Mouse (Mus musculus) granulocyte monocyte progenitor cell, adult 5-6 weeks (primary cell): Measurements from ENCODE around the gene Vti1a. TPM values are rescaled to one million over a fixed set of nuclear protein-coding genes. Genes with fewer than 3 reads are reported as not detected.

Experiments
- ATAC-seq: replicated peaks from 2 replicates; pipeline ENCODE4 v1.8.0; 2016; ENCODE audit warnings: mild to moderate bottlenecking, moderate TSS enrichment, inconsistent platforms; ENCODE audit not compliant: poor library complexity, severe bottlenecking
- total RNA-seq, 2 experiments: library from RNA; stranded (forward) in 1 of 2; stranded (reverse) in 1 of 2; fragments of 200-712, 200-1000 nt in 1 of 2; fragments of >200 nt in 1 of 2; fragmentation: Nextera tagmentation in 1 of 2; gene quantifications; 2 replicates each; pipeline ENCODE4 v1.2.3; 2014 to 2017

Gene Vti1a
- total RNA-seq, 2 experiments from 2014 or later: 29.7 to 34.4 TPM

DNA sequence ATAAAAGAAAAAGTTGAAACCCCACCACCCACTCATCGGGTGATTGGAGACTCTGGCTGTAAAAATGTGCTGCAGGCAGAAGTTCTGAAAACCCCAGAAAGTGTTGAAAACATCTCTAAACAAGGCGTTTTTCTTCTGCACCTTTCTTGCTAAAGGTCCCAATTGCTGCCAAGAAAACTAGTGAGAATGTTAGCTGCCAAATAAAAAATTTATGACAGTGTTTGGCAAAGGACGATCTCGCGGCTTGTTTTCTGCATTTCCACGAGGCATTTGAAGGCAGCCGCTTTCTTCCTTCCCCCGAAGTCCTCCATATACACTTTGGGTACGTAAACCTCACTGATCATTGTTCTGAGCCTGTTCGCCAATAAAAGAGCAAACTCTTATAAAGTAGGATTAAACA lies 291.6 kb downstream of the Vti1a start:
- no peak for ATAC-seq

DNA sequence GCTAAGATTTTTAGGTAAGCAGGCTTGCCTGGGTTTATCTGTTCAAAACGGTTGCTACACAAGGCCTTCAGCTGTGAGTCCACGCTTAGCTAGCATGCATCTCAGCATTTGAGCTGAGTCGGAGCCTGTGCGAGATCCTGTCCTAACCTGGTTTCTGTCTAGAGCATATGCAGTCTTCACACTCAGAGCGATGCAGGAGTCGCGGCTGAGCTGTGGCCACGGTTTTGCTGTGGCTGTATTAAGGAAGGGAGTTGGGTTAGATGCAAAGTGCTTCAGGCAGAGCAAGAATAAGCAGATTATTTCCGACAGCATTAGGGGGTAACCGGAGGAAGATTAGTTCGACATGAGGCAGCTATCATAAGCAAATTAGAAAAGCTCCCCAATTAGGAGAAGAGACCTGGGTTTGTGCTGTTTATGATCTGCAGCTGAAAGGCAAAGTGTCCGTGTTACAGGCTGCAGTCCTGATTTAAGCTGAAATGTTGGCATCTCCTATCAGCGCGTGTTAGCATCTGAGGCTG lies 292.8 kb downstream of the Vti1a start:
- no peak for ATAC-seq

DNA sequence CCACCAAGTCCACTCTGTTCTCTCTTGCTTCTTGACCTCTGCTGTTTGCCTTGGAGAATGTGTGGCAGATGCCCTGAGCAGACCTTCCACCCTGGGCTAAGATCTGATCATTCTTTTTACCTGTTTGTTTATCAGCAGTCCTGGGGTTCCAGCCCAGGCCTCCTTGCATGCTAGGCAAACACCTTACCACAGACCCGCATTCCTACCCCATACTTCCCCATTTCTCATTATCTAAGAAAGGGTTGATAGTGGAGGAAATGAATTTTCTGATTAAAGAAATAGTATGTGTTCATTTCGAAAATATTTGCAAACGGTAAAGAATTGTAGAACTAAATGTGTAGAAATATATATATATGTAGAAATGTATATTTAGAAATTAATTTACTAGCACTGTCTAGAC lies 293.7 kb downstream of the Vti1a start:
- ATAC-seq: no peak; the same call in 1 of the 2 replicates

DNA sequence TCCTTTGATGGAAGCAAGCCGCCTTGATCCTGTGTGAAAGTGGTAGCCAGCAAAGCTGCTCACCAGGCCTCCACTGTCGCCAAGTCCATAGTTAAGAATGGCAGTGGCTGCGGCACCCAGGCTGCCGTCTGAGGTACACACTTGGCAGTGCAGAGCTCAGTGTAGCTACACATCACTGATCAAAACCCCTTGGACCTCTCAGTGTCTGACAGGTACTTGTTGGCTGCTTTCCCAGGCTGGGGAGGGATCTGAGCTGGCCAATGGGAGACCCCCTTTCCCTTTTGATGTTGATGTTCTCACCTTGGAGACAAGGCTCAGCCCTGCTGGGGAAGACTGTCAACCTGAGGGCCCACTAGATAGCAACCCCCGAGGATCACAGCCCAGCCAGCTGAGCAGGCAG lies 299.6 kb downstream of the Vti1a start:
- no peak for ATAC-seq

DNA sequence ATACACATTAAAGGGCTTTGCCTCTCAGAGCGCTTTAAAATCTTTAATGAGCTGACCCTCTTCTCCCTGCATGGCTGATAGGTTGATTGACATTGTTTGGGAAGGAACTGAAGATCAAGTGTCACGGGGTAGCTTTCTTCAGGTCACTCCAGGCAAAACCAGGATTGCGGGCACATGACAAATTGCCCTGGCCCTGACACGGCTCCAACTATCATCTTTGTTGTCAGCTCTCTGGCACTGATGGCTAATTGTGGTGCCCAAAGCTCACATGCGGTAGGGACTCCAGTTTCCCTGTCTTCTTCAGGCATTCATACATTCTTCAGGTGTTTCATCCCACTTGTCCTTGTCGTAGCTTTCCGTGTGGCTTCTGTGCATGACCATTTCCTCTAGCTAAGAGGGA lies 300.2 kb downstream of the Vti1a start:
- ATAC-seq: no peak

DNA sequence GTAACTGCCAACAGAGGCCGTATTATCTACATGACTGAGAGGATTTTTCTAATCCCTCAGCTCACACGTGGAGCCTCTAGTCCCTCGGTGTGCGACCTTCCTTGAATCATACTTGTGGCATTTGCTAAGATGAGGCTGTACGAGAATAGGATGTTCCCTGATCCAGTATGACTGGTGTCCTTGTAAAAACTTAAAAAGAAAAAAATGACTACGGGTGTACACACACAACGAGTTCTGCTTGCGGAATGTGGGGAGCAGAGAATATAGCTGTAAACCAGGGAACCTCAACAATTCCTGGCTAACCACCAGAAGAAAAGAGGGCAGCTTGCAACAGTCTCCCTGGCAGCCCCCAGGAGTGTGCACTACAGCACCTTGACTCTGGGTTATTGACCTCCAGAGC lies 300.8 kb downstream of the Vti1a start:
- ATAC-seq: no peak

DNA sequence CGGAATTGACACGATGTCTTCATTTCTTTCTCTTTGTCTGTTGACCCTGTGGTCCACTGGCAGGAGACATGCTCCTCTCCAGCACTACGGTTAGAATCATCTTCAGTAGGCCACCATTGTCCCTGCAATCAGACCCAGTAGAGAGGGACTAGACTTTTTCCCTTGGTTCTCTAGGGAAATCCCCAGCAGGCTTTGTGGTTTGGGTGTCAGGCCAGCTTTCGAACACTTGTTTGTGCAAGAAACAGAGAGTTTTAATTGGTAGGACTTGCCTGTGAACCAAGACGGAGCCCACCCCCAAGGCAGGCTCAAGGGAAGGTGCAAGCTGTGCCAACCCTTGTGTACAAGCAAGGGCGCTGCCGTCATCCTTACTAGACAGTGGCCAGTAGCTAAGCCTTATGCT lies 302.5 kb downstream of the Vti1a start:
- ATAC-seq: peak; percentile 22

DNA sequence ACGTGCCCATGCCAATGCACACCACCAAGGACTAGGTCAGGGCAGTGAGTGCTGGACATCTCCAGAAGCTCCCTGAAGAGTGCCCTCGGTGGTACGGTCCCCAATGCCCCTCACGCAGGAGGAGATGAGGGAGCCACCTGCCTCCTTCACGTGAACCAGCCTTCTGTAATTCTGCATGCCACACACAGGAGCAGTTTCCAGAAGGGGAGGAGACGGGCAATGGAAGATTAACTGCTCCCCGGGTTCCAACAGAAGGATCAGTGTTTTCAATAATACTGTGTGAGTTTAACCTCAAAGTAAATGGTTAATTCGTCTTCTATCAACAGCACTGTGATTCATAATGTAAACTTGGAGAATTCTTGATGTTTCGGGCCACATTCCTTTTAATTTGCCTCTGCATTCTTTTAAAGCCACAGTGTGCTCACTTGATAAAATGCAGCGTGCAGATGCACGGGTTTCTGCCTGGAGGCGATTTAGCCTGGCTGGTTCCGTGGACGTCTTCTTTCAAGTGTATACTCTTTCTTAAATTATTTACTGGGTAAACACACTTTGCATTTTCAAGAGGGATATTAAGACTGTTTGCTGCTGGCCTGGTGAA lies 304.4 kb downstream of the Vti1a start:
- ATAC-seq: no peak

DNA sequence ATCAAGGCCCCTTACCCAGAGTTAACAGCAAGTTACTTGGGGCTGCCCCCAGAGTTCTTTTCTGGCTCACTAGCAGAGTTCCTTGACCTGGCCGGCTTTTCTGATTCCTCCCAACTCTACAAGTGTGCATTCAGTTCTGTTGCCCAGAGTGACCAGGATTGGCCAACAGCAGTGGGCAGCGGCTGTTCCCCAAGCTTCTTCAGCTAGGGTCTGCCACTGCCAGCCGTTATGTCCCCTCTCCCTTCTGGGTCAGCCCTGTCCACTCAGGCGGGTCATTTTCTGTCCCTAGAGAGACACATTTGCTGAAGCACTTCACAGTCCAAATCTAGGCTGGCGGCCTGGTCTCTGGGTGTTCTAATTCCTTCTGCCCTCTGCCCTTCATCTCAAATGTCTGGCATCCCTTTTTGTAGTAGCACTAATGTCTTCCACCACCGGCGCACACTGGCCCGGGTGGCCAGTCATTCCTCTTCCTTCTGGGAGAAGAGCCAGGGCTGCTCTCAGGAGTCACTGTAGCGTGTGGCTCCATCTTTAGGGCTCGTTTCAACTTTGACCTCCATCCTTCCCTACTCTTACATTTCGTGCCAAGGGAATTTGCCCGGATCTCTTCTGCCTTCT lies 305.0 kb downstream of the Vti1a start:
- ATAC-seq: no peak

DNA sequence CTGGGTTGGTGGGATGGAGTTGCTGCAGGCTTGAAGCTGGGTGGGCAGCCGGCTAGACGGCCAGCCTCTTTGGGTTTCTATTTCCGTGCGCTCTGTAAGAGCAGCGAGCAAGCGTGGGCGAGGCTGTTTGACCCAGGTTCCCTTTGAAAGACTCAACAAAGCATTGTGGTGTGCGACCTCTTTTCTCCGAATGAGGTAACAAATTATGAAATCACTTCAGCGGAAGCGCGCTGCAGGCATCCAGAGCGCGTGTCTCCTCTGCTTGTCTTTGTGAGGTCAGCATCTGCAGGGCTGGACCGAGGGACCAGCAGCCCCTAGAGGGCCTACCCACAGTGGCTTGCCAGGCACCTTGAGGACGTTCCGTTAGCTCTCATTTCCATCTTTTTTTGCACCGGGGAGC lies 306.7 kb downstream of the Vti1a start:
- no peak for ATAC-seq

DNA sequence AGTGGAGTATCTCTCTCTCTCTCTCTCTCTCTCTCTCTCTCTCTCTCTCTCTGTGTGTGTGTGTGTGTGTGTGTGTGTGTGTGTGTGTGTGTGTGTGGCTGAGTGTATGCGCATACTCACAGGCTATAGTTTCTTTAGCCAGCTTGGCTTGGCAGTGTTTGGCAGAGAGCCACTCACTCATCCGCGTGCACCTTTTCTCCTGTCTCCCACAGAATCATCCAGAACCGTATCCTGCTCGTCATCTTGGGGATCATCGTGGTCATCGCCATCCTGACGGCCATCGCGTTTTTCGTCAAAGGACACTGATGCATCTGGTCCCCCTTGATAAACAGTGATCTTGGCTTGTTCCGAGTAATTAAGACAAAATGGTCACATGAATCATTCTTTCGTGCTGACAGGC lies 307.5 kb downstream of the Vti1a start:
- ATAC-seq: no peak

DNA sequence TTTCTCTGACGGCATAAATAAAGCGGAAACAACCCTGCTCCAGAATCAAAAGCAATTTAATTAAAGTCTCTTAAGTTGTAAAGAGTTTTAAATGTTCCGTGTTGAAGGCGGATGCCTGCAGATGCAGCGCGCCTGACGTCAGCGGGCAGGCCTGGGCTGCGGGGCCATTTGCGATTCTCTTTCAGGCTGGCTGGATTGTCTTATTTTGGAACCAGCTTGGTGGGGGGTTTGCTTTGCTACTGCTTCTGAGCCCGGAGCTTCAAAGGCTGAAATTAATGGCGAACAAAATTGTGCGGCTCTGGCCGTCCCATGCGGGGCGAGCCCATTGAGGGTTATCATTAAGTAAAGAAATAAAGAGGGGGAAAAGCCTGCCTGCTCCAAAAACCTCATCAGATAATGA lies 310.4 kb downstream of the Vti1a start:
- ATAC-seq: no peak

DNA sequence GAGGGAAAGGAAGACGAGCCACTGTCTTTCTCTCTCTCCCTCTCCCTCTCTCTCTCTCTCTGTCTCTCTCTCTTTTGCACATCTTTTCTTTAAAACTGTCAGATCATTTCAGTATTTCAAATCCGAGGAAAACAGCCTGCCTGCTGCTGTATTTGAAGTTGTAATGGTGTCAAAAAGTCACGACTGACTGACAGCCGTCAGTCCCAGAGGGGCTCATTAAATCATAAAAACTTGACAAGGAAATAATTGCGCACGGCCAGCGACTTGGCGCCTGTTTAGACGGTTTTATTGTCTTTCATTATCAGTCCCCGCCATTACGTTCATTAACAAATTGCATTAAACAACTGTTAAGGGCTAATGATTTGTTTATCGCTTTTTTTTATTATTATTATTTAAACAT lies 310.9 kb downstream of the Vti1a start:
- ATAC-seq: no peak

DNA sequence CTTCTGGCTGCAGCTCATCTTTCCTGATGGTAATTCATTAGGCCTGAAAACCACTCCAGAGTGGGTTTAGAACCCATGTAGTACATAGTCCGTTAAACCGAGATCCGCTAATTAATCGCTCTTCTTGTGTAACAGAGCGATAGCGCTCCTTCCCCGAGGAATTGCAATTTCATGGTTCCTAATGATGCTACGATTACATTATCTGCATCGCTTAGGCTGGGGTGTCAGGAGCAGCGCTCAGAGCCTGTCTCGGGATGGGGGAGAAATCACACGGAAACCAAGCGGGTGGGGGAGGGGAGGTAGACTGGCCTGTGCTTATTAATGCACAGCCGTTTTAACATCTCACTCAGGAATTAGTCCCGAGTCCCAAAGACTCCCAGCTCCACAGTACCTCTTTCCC lies 319.4 kb downstream of the Vti1a start:
- no peak for ATAC-seq

DNA sequence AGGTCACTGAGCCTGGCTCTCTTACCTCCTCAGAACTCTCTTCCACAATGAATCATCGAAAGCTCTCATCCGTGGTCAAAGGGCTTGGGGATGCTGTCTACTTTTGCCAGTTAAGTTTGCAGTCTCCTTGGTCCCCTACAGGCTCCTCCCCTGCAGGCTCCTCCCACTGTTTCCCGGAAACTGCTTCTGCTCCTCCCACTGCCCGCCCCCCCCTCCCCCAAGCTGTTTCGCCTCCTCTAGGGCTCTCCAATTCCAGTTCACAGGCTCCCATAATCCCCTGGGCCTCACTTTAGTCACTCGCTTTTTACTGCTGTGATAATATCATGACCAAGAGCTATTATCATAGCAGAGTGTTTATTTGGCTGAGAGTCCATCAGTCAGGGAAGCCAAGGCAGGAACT lies 324.2 kb downstream of the Vti1a start:
- no peak for ATAC-seq

DNA sequence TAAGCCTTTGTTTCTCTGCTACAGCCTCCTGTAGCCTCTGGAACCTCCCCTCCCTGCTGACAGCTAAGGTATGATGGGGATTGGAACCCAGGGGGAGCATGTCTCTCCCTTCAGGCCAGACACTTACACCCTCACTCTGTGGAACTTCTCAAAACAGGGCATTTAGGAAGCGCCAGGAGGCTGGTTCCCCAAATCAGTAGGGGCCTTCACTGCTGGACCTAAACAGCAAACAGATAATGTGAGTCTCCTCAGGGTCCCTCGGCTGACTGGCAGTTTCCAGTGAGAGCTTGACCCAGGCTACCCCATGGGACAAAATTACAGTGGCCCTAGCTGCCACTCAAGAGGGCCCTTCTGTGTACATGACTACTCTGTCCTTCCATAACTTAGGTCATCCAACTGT lies 325.8 kb downstream of the Vti1a start:
- ATAC-seq: no peak

DNA sequence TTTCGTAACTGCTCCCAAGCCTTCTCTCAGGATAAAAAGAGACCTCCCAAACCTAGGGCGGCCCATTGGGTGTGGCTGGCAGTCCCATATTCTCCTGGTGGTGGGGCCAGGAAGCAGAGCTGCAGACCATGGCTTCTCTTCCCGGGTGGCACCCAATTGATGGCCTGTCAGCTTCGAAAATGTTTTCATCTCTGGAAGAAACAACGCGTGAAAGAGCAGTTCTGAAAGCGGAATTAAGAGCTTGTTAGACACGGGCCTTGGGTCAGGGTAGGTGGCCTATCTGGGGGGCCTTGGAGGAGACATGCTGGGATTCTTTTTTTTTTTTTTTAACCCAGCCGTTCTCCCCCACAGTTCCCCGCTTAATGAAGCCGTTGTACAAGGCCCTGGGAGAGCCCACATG lies 326.3 kb downstream of the Vti1a start:
- ATAC-seq: no peak

DNA sequence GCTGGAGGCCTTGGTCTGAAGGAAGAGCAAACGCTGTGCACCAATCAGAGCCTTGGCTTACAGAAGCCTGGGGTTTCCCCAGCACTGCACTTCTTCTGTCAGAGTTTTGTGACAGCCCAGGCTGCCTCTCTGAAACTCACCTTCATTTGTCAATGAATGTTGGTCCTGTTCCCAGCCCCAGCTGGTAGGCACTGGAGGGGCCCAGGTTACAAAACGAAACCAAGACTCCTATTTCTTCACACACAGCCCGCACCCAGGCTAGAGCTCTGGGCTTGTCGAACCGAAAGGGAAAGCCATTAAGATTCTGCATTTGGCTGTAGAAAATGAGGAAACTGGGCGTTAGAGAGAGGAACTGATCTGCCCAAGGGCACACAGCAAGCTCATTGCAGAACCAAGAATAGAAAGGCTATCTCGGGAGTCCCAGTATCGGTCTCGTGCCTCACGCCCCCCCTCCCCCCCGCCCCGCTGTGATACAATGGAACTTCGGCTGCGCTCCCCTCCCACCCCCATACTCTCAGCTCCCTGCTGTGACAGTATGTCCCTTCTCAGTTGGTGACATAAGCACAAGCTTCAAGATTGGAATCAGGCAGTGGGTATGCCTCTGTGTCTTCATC lies 327.3 kb downstream of the Vti1a start:
- ATAC-seq: peak; percentile 88

DNA sequence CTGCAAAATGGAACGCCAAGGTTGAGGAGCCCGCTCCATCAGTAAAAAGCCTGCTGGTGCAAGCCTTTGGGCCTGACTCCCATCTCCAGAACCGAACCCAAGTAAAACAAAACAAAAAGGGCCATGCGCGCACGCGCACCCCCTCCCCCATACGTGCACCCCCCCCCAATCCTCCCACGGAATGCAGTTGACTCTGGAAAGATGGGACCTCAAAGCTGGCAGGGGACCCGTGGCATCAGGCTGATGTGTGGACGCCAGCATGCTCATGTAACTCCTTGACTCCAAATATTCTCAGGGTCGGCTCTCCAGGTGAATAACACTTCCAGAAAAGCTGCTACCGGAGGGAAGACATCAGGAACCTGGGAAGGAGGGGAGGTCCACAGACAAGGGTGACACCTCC lies 327.8 kb downstream of the Vti1a start:
- no peak for ATAC-seq

DNA sequence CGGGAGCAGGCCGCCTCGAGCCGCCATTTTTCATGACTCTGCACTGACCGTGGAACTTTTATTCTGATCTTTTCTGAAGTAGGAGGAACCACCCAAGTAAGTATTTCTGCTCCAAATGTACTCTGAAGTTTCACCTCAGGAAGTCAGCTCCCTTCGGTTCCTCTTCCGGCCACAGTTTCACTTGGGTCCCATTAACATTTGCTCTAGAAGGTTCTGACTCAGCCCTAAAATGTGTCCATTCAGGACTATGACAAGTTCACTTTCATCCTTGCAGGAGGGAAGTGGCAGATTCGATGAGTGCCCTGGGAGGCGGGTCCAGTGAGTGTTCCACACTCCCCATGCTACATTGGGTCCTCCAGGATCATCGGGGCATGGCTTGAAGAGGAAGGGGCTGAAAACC lies 333.3 kb downstream of the Vti1a start:
- peak; percentile 88 for ATAC-seq

DNA sequence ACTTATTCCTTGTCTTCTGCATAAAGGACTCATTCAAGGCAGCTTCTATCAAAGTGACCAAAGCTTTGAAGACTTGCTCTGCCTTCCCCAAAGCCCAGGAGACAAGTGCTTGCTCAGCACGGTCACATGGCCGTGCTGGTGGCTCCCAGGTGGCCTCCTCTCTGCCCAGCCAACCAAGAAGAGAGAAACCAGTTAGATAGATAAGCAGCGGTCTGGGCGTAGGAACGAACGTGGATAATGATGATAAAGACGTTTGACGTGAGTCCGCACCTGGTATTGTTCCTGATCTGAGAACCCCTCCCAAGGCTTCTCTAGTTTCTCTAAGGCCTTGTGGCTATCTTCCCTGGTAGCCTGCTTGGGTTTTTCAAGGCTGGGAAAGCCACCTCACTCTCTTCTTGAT lies 334.9 kb downstream of the Vti1a start:
- ATAC-seq: no peak

DNA sequence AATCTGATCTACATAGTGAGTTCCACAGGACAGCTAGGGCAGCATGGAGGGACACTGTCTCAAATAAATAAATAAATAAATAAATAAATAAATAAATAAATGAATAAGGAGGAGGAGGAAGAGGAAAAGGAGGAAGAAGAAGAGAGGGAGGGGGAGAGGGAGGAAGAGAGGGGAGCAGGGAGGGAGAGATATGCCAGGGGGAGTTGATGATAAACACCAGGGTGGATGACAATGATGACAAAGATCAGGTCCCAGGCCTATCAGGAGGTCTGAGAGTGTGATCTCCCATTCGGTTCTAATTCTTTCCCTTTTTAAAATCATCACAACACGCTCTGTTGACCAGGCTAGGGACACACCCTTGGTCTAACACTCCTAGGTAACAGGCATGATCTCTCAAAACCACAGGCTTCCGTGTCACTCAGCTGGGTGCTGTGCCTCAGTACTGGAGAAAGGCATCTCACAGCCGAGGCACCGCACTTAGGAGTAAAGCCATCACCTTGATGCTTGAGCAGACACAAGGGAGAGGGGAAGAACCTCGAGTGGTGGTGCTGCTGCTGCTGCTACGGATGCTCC lies 336.7 kb downstream of the Vti1a start:
- ATAC-seq: no peak
